Mouse (Mus musculus) lung, embryonic 14.5 days (tissue): ENCODE data around the gene Dzip1l. TPM values are rescaled to one million over a fixed set of nuclear protein-coding genes. Genes with fewer than 3 reads are reported as not detected.
"Not testable (repeated sequence)": the region's sequence is repeated elsewhere in the genome, so short reads cannot be mapped to it uniquely, and the experiment has no call there.

Experiments
- ATAC-seq: fragments of 200-750 bp; cut with Nextera tagmentation; 2 replicates; pipeline ENCODE4 v1.8.0; 2017; ENCODE audit warnings: mild to moderate bottlenecking, moderate TSS enrichment, moderate library complexity; ENCODE audit not compliant: insufficient read depth
- DNase-seq: peaks from one replicate; pipeline ENCODE4 v3.0.0-alpha.2; 2015
- H3K27ac ChIP-seq: fragments of 300-500 bp; sonication (generic); 2 replicates; pipeline ENCODE4 v1.5.1; 2014; ENCODE audit warnings: low read depth, mild to moderate bottlenecking, moderate library complexity
- H3K27me3 ChIP-seq: fragments of 300-500 bp; sonication (generic); 2 replicates; pipeline ENCODE4 v1.6.1; 2014; ENCODE audit warnings: low read length, control low read depth; ENCODE audit not compliant: insufficient read depth
- H3K36me3 ChIP-seq: fragments of 300-500 bp; sonication (generic); 2 replicates; pipeline ENCODE4 v1.6.1; 2014; ENCODE audit warnings: control low read depth; ENCODE audit not compliant: insufficient read depth
- H3K4me1 ChIP-seq: fragments of 300-500 bp; sonication (generic); 2 replicates; pipeline ENCODE4 v1.6.1; 2014; ENCODE audit warnings: antibody characterized with exemption, control low read depth; ENCODE audit not compliant: insufficient read depth
- H3K4me2 ChIP-seq: fragments of 300-500 bp; sonication (generic); 2 replicates; pipeline ENCODE4 v1.6.1; 2014; ENCODE audit warnings: mild to moderate bottlenecking
- H3K4me3 ChIP-seq: fragments of 300-500 bp; sonication (generic); 2 replicates; pipeline ENCODE4 v1.5.1; 2014; ENCODE audit warnings: low read depth, low read length
- H3K9ac ChIP-seq: fragments of 300-500 bp; sonication (generic); 2 replicates; pipeline ENCODE4 v1.6.1; 2014
- H3K9me3 ChIP-seq: fragments of 300-500 bp; sonication (generic); 2 replicates; pipeline ENCODE4 v1.6.1; 2016; ENCODE audit warnings: low read depth, low read length, control low read depth
- CTCF ChIP-seq: IDR thresholded peaks from 2 replicates; pipeline ENCODE4 v1.5.1; 2016; ENCODE audit warnings: antibody characterized with exemption, low read depth
- WGBS: fragments of 180-500 bp; shearing (Covaris S2); extraction: QIAGEN DNeasy Blood & Tissue Kit; methylation state at CpG from one replicate; pipeline ENCODE4 v1.1.7; 2014; 5-methylcytosine and 5-hydroxymethylcytosine counted together
- polyA plus RNA-seq: library from polyadenylated mRNA; unstranded; fragments of >200 nt; fragmentation: Nextera tagmentation; extraction: Ambion mirVana; gene quantifications from 2 replicates; pipeline ENCODE4 v1.2.1, GENCODE M21; 2014

Gene Dzip1l
- 26.1 and 33.1 TPM in 2 replicates for polyA plus RNA-seq

DNA sequence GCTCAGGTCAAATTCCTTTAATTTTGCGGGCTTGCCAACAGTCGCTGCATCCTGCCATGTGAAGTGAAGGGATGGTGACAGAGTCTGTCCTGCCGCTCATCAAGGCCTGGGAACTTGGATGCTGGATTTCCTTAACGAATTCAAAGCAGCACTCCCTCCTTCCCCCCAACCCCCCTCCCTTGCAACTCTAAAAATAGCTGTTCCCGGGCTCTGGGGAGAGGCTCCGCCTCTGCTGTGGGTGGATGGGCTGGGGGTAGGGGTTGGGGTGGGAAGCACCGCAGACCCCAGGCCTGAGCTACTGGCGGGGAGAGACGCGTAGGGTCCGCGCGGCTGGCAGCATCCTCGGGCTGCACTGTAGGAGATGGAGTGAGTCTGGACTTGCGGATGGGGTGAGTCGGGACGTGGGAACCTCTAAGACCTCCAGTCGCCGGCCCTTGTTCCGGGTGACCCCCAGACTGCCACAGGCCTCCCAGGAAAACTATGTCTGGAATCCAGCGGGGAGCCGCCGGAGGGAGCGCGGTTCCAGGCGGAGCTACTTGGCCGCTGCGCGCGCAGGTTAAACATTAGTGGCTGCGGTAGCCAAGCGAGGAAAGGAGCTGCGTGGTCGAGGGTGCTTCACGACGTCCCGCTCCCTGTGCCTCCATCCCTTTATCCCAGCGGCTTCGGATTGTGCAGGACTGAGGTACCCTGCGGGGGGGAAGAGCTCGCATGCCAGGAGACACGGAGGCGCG lies at the start of gene Dzip1l:
Dzip1l (plus strand) TSS at position 216 of the 731 bp plus-strand sequence.
- H3K9me3 ChIP-seq: no peaks in the 10 kb centered on the region
- H3K4me2 ChIP-seq: peak within 1 kb of the TSS; percentile 75
- peaks cover 5% of the 10 kb centered on the region; the same call in 1 of the 2 replicates for H3K4me1 ChIP-seq
- peak within 1 kb of the TSS; percentile 69 for H3K9ac ChIP-seq
- 0 out of 2 replicates have a peak, but pooled peaks have one; percentile 3 for TF ChIP-seq CTCF
- H3K27me3 ChIP-seq: no peaks in the 10 kb centered on the region
- H3K36me3 ChIP-seq: peaks cover 8% of the 10 kb centered on the region; the same call in 1 of the 2 replicates
- H3K27ac ChIP-seq: peak within 1 kb of the TSS; percentile 92
- H3K4me3 ChIP-seq: peak within 1 kb of the TSS; percentile 57
- WGBS: under 1% methylated on average over 44 of the region's 44 CpGs
- DNase-seq (peak; percentile 93), ATAC-seq (peak; percentile 94)

DNA sequence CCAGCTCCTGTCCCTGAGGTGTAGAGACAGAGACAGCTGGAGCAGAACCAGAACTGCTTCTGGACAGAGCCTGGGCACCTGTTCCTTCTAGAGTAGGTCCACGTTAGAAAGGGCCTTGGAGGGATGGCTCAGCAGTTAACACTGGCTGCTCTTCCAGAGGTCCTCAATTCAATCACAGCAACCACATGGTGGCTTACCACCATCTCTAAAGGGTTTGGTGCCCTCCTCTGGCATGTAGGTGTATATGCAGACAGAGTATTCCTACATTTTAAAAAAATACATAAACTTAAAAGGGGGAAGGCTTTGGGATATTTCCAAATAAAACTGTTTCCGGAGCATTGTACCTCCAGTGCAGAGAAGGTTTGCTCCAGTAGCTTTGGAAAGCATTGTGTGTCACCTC lies 48.6 kb upstream of the Dzip1l start:
- Histone ChIP-seq H3K27me3 (no peaks in the 10 kb centered on the region), H3K4me2 (no peak overlapping the region), H3K9ac (no peak overlapping the region), H3K4me1 (peaks cover 5% of the 10 kb centered on the region; the same call in 1 of the 2 replicates), H3K27ac (no peak overlapping the region), H3K4me3 (no peak overlapping the region), H3K9me3 (no peaks in the 10 kb centered on the region), H3K36me3 (peaks cover 50% of the 10 kb centered on the region)
- DNase-seq (peak; percentile 77), ATAC-seq (no peak)
- TF ChIP-seq CTCF: peak; percentile 75
- WGBS: 39% methylated on average over 2 of the region's 2 CpGs

DNA sequence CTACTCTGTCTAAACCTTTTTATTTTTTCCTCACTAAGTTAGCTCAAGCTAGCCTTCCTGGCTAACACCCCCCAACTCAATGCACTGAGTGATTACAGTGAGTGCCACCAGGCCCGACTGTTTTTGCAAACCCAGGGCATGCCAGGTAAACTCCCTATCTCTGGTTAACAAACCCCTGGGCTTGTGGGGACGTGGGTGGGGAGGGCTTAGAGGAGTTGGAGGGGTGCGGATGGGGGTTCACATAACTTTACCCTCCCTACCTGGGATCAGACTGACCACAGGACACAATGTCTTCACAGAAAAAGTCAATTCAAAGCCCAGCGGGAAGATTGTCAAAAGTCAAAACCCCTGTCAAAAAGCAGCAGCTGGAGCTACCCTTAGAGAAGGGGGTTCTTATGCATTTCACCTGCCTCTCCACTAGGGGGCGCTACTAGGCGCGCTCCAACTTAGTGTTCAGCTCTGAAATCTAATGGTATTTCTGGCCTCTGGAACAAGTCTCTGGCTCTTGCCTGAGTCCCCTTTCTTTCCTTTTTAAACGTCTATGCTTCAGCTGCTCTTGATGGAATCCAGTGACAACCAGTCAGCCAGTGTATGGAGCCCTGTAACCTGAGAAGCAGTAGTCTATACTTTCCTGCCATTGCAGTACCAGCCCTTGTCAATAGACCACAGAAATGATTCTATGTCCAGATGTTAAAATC lies 41.6 kb upstream of the Dzip1l start:
- ATAC-seq: peak; percentile 49; the same call in 1 of the 2 replicates
- WGBS: 28% methylated on average over 8 of the region's 8 CpGs
- TF ChIP-seq CTCF: peak; percentile 88

DNA sequence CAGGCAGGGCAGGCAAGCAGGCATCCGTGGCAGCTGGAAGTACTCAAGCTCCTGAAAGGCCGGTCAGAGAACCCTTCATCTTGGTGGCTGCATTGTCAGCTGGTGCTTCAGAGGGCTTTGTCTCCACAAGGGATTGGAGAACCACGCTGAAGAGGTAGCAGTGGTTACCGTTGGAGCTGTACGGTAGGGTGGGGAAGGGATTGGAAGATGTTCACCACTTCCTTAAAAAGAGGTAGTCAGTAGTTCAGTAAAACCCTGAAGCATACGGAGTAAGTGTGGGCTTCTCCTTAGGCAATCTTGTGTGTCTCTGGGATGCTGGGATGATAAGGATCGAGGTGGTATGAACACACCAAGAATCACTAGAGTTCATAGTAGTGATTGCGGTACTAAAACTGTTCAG lies 38.2 kb upstream of the Dzip1l start:
- WGBS: 62% methylated on average over 8 of the region's 8 CpGs
- H3K4me3 ChIP-seq: no peak overlapping the region
- H3K27ac ChIP-seq: no peak overlapping the region
- H3K4me1 ChIP-seq: no peaks in the 10 kb centered on the region
- H3K27me3 ChIP-seq: no peaks in the 10 kb centered on the region
- DNase-seq: no peak
- H3K4me2 ChIP-seq: no peak overlapping the region
- no peaks in the 10 kb centered on the region for H3K36me3 ChIP-seq
- ATAC-seq: no peak
- H3K9ac ChIP-seq: no peak overlapping the region
- no peak for TF ChIP-seq CTCF
- H3K9me3 ChIP-seq: no peaks in the 10 kb centered on the region; the same call in 1 of the 2 replicates

More for the DNA sequence above, 41.6 kb upstream of the Dzip1l start:
- no peak overlapping the region for H3K4me3 ChIP-seq
- no peaks in the 10 kb centered on the region for H3K4me1 ChIP-seq
- H3K27me3 ChIP-seq: no peaks in the 10 kb centered on the region
- peak; percentile 81 for DNase-seq
- H3K4me2 ChIP-seq: no peak overlapping the region
- H3K36me3 ChIP-seq: peaks cover 21% of the 10 kb centered on the region
- H3K9me3 ChIP-seq: no peaks in the 10 kb centered on the region
- no peak overlapping the region for H3K9ac ChIP-seq
- no peak overlapping the region for H3K27ac ChIP-seq

DNA sequence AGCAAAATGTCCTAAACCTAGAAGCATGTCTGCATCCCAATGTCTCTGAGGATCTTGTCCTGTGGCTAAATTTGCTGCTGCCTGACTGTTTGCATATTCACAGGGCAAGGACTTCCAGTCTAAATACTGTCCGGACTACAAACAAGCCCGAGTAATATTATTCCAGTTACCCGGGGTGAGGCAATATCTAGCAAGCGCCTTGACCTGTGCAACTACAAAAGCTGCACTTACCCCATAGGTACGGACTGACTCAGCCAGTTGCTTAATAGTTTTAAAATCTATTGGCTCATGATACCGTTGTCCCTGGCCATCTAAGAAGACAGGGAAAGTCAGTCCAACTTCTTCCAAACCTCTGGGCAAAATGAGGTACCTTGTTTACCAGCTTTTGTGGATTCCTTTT lies 30.2 kb upstream of the Dzip1l start:
- H3K4me1 ChIP-seq, ATAC-seq, H3K27ac ChIP-seq, H3K27me3 ChIP-seq, H3K4me2 ChIP-seq, H3K9ac ChIP-seq, H3K36me3 ChIP-seq, DNase-seq, H3K4me3 ChIP-seq, H3K9me3 ChIP-seq: not testable (repeated sequence)
- WGBS: 92% methylated on average over 6 of the region's 6 CpGs

DNA sequence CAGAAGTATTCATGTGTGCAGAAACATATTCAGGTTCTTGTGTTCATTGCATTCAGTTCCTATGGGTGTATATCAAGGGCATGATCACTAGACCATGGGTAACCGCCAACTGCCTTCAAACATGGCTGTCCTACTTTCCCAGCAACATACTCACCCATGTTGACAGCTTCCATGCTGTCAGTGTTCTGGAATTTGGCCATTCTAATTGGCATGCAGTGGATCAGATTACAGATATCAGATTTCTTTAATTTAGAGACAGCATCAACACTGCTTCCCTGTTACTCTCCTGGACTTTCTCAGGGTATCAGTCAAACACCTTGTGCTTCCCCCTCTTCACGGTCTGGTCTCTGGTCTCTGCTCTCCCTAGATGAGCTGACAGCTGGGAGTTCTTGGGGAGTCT lies 25.7 kb upstream of the Dzip1l start:
- Histone ChIP-seq H3K36me3 (no peaks in the 10 kb centered on the region), H3K4me3 (no peak overlapping the region), H3K4me1 (no peaks in the 10 kb centered on the region), H3K9me3 (no peaks in the 10 kb centered on the region), H3K4me2 (no peak overlapping the region), H3K27ac (no peak overlapping the region), H3K9ac (no peak overlapping the region), H3K27me3 (no peaks in the 10 kb centered on the region)
- no peak for ATAC-seq
- DNase-seq: no peak
- TF ChIP-seq CTCF: no peak
- 58% methylated on average over 2 of the region's 2 CpGs for WGBS

DNA sequence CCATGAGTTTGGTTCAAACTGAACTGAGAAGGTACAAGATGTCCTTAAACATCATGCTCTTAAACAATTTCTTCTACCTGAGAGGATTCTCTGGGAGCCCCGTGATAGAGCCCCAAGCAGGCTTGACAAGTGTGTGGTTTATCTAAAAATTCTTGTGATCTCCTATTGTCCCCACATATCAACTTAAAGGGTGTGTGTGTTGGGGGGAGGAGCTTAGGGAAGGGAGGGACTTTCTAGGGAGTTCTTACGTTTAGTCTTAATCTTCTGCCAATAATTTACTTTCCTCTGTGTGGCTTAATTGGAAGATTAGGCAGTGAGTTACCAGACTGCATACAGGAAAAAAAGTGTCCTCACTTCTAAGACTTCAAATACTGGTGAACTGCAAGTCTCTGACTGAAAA lies 17.1 kb upstream of the Dzip1l start, which contains the start of gene A4gnt:
A4gnt (plus strand) TSS at position 301 of the 400 bp plus-strand sequence.
- ATAC-seq: no peak
- DNase-seq: no peak
- no peaks in the 10 kb centered on the region for H3K9me3 ChIP-seq
- H3K27me3 ChIP-seq: no peaks in the 10 kb centered on the region
- H3K4me3 ChIP-seq: no peak within 1 kb of the TSS
- H3K4me2 ChIP-seq: no peak within 1 kb of the TSS
- no peaks in the 10 kb centered on the region for H3K4me1 ChIP-seq
- no peak for TF ChIP-seq CTCF
- H3K9ac ChIP-seq: no peak within 1 kb of the TSS
- WGBS: 32% methylated on average over 2 of the region's 2 CpGs
- no peak within 1 kb of the TSS for H3K27ac ChIP-seq
- H3K36me3 ChIP-seq: no peaks in the 10 kb centered on the region
